Mouse (Mus musculus): Measurements from ENCODE around the gene Rpl41.
A peak's percentile ranks its signal among the peaks of the same experiment; 100 is the strongest.

Gene Rpl41

DNA sequence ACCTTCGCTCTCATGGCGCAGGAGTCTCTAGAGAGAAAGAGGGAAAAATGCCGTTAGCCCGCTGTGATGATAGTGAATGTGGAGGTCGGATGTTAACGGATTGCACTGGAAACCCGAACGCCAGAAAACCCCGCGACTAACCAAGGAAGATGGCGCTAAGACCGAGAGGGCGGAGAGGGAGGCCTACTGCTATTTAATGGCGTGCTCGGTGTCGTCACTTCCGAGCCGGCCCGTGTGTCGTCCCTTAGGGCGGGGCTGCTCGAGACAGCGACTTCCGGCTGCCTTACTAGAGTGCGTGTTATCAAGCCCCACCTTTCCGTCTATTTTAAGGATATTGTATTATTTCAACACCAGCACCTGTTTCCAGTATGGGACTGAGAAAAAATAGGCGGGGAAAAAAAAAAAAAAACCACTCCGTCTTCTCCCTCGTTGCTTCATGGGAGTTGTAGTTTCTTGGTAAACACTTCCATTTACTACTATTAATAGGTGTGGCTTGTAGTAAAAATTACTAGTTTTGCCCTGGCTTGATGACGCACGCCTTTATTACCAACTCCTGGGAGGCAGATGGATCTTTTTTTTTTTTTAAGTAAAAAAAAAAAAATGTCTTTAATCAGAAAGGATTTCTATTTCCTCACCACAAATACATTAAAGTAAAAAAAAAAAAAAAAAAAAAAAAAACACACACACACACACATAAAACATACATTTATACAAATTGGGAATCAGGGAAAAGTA lies at the start of gene Rpl41:
Gene Rpl41, minus strand, starts transcription at position 359 of the 735 bp plus-strand sequence.
- DNase-seq (ENCODE audit: low spot score in 2 of 2) = peak; percentile 90 to 94

DNA sequence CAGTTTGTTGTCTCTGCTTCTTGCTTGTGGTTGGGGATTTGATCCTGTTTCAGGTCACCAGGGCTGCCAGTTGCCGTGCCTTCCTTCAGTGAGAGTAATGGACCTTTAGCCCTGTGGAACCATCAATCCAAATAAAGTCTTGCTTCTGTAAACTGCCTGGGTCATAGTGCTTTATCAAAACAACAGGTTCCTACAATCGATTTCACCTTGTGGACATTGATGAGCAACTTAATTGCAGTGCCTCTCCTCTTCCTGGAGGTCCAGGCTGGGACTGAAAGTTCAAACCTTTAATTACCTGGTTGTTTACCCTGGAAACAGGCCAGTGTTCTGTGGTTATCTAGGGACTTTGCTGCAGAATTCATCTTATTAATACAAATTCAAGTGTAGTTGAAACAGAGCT lies 49.4 kb upstream of the Rpl41 start:
- DNase-seq (ENCODE audit: low spot score in 2 of 2) = no peak

GRCm38 (mm10) chr10:128592797-128593196 lies 43.7 kb upstream of the Rpl41 start:
- DNase-seq (ENCODE audit: low spot score in 2 of 2) = no peak

DNA sequence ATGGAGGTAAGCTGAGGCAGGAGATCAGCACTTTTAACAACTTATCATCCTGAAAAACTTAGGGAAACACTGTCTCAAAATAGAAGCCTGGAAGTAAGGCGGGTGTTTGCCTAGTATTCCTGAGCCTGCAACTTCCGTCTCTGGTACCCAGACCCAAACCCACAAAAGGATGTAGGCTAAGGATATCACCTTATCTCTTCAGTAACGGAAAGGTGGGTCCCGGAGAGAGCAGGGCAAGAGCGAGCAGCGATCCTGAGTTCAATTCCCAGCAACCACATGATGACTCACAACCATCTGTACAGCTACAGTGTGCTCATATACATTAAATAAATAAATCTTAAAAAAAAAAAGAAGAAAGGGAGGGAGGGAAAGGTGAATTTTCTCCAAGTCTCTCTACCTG lies 42.3 kb upstream of the Rpl41 start:
- no peak for DNase-seq (ENCODE audit: low spot score in 2 of 2)

GRCm38 (mm10) chr10:128590193-128590690 lies 41.1 kb upstream of the Rpl41 start:
- DNase-seq (ENCODE audit: low spot score in 2 of 2) = peak in 1 of 2 experiments; percentile 45

- peak in 1 of 2 experiments; percentile 26 for DNase-seq (ENCODE audit: low spot score in 2 of 2)
These were observed 40.5 kb upstream of the Rpl41 start, which contains the start of gene Erbb3 for GRCm38 (mm10) chr10:128589464-128590192. Gene Erbb3, minus strand, starts transcription at chr10:128589652.

DNA sequence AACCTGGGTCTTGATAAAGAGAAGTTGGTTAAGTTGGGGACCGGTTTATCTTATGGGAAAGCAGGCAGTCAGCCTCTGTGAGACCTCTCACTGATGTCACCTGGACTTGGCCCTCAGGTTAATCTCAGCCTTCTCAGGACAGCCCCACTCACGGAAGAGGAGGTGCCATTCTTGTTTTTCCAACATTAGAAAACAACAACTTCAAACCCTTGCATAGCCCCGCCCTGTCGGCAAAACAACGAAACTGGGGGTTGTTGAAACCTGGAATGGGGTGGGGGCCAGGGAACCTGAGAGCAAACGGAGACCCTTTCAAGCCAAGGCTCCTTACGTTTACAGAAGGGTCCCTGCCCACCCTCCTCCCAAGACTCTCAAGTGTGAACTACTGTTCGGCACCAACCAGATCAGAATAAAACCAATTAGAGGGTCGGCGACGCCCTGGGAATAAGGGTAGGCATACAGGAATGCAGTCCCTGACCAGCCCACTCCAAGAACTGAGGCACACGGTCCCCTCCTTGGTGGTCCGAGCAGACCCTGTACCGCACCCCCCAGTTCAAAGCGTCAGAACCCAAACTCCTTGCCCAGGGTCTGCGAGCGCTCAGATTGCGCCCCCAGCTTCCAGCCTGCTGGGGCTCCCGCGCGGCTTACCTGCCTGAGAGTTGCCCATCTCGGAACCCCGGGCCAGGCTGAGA lies 39.8 kb upstream of the Rpl41 start:
- no peak for DNase-seq (ENCODE audit: low spot score in 2 of 2)

DNA sequence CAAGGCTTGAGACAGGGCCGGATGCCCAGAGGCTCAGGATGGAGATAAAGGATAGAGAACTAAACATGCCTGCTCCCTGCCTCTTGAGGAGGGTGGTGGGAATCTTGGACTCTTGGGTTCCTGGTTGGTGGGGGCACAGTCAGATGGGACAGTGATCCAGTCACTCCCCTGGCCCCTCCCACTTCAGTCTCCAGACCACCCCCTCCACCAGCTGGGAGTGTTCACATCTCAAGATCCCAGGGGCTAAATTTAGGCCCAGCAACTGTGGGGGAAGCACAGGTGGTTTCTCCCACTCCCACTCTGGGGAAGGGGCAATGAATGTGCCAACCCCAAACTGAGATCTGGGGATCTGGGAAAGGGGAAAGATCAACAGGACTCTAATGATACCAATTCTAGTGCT lies 39.0 kb upstream of the Rpl41 start:
- no peak for DNase-seq (ENCODE audit: low spot score in 2 of 2)

DNA sequence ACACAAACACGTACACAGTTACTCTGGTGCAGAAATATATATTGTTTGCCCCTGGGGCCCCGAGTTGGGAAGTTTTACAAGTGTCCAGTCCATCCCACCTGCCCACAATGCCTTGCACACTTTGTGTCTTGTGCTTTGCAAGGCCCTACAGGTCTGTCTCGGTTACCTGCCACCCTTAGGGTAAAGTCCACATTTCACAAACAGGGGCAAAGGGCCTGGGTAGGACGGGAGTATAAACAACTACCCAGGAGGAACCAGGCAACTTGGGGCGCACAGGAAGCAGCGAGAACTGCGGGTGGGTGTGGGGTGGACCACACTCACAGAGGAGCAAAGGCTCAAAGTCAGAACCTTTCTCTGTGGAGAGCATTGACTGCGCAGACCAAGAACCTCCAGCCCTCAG lies 38.6 kb upstream of the Rpl41 start:
- DNase-seq (ENCODE audit: low spot score in 2 of 2) = no peak

DNA sequence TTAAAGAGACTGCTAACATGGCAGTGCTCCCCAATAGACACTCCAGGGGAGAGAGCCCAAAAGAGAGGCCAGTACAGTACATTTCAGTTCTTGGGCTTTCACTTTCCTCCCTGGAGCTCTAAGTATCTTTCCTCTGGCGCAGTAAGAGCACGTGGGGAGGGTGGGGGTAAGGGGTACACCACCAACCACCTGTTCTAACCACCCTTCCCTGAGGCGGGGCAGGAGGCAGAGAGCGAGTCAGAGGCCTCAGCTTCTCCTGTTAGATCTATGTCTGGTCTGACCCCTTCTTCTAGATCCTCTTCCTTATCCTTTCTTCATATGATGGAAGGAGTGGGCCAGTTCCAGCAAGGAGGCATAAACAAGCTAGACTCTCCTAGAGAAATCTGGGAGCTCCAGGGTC lies 38.0 kb upstream of the Rpl41 start:
- no peak for DNase-seq (ENCODE audit: low spot score in 2 of 2)

- DNase-seq (ENCODE audit: low spot score in 2 of 2) = no peak
These were observed 37.4 kb upstream of the Rpl41 start for GRCm38 (mm10) chr10:128586546-128586945.

- no peak for DNase-seq (ENCODE audit: low spot score in 2 of 2)
These were observed 35.3 kb upstream of the Rpl41 start for GRCm38 (mm10) chr10:128584386-128584785.

- no peak for DNase-seq (ENCODE audit: low spot score in 2 of 2)
These were observed 34.5 kb upstream of the Rpl41 start for GRCm38 (mm10) chr10:128583644-128584043.

DNA sequence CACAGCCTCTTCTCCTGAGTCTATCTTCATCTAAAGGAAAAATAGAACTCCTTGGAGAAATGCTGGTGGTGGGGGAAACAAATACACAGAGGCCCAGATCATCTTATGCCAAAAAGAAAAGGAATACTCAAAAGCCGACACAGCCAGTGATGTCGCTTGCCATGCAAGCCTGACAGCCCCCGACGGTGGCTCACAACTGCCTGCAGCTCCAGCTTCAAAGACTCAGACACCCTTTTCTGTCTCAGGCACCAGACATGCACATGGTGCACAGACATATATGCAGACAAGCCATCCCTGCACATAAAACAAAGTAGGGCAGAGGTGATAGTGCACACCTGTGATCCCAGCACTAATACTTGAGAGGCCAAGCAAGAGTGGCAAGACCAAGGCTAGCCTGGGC lies 30.6 kb upstream of the Rpl41 start:
- no peak for DNase-seq (ENCODE audit: low spot score in 2 of 2)

- no peak for DNase-seq (ENCODE audit: low spot score in 2 of 2)
These were observed 30.2 kb upstream of the Rpl41 start for GRCm38 (mm10) chr10:128579298-128579697.

DNA sequence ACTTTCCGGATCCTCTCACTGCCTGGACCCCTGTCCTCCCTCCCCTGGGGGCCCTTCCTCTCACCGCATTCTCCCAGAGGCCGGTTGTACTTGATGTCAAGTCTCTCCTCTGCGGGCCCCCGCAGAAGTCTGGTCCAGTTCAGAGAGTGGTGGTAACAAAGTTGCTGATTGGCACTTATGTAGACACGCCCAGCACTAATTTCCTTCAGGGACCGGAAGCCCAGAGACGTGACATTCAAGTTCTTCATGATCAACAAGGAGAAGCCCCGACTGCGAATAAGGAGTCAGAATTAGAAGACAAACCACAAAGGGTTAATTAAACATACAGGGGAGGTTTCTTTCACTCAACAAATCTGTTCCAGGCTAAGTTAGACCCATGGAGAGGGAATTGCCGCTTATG lies 29.2 kb upstream of the Rpl41 start:
- DNase-seq (ENCODE audit: low spot score in 2 of 2) = no peak

DNA sequence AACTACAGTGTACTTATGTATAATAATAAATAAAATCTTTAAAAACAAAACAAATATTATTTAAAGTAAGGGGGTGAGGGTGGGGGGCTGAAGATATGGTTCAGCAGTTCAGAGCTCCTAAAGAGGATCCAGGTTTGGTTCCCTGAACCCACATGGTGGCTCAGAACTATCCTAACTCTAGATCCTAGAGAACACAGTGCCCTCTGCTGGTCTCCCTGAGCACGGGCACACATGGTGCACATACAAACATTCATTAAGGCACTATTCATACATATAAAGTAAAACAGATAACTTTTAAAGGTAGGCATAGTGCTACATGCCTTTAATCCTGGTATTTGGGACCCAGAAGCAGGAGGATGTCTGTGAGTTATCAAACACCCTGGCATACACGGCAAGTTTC lies 26.0 kb upstream of the Rpl41 start:
- no peak for DNase-seq (ENCODE audit: low spot score in 2 of 2)

GRCm38 (mm10) chr10:128565788-128566531 lies 16.9 kb upstream of the Rpl41 start, which contains the start of gene Pa2g4:
Gene Pa2g4, minus strand, starts transcription at chr10:128565987.
- peak; percentile 87 to 88 for DNase-seq (ENCODE audit: low spot score in 2 of 2)

DNA sequence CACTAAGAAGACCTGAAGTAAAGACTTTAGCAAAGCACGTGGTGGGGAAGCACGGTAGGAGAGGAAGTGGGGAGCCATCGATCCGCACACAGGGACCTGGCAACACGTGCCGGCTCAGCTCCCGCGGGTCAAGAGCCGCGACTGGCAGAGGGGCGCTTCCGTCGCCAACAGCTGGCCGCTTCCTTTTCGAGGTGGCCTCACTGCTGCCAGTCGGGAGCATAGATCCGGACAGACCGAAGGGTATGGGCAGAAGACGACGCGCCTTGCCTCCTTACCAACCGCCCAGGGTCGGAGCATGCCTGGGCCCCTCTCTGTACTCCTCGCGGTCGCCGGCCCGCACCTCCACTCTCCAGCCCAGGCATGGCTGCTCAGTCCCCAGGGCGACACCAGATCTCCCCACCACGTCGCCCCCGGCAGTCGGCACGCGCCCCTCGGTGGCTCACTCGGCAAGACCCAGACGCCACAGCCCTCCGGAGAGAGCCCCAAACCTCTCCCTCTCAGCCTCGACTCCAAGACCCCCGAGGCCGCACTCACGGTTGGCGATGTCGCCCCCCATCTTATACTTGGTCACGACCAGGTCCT lies 16.2 kb upstream of the Rpl41 start:
- DNase-seq (ENCODE audit: low spot score in 2 of 2) = peak; percentile 13 to 24

DNA sequence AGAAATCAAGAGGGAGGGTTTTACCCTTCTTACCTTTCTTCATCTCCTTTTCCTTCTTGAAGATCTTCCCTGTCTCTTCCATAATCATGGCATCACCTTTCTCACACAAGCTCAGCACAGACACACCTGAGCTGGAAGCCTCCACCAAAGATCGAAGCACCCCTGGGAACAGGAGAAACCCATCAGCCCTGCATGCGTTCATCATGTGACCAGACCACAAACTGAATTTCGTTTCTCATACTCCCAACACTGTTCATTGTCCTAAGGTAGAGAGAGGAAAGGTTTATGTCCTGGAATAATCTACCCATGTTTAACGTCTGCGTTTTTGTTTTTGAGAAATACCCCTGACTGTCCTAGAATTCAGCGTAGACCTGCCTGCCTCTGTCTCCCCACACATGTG lies 14.4 kb upstream of the Rpl41 start:
- DNase-seq (ENCODE audit: low spot score in 2 of 2) = no peak

DNA sequence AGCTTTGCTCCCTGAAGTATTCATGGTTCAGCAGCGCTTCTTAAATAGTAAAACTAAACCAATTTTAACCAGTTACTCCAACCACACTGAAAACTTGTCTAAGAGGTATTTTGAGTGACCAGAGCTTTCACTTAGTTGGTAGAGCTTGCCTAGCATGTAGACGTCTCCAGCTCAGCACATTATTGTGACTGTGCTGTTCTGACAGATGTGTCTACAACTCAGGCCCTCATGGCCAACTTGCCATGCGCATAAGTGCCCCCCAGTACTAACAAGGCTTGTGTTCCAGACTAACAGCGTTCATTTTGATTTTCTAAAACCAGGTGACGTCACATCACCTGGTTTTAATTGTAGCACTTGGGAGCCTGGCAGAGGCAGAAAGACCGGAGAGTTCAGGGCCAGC lies 7.9 kb upstream of the Rpl41 start:
- no peak for DNase-seq (ENCODE audit: low spot score in 2 of 2)

Measured in natural killer cell, adult 2 months (primary cell).